Mouse (Mus musculus): Measurements from ENCODE around the gene Fbxl15.

GRCm38 (mm10) chr19:46367798-46368590, 40.0 kb downstream of the Fbxl15 start:
- TF ChIP-seq CTCF (IDR thresholded peaks at IDR 0.05; ENCODE audit: low read depth, low read length) (no peak), POLR2A (IDR thresholded peaks at IDR 0.05; ENCODE audit: extremely low read depth, insufficient read depth, low read length) (no peak)

Measured in liver, adult 2 months (tissue).